In the genomic region with DNA sequence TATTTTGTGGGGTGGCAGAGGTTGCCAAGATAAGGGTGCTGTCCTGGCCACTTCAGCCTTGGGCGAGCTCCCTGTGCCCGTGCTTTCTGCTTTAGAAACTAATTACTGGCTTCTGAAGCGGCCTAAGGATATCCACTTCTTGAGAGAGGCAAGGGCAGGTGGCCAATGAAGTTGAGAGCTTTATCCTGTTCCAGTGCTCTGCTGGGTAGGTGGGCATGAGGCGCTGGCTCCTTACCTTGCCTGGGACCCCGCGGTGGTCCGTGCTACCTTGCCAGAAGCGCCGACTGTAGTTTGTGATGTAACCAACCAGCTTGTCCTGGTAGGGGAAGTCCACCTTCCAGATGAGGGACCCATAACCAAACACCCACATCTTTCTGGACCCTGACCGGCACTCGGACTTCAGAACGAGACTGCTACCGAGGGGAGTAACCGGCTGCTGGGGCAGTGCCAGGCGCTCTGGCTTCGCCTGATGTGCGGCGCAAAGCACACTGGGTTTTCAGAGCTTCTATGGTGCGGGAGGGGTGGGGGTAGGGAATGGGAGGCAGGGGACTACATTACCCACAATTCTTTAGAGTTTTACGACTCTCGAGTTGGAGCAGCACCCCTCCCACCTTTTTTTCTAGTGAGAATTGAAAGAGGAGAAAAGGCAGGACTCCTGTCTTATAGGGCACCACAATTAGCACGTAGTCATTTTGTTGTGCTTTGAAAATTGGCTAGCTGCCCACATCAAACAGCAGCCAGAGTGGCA, we compare ENCODE assay signal across 8 mouse cellular contexts. TPM values are rescaled to one million over a fixed set of nuclear protein-coding genes. Genes with fewer than 3 reads are reported as not detected.
DNase-seq lines count a peak whose midpoint lies in the region; ATAC-seq lines count a peak whose summit lies in the region.

Gene Chac2 (minus strand): TSS at position 474 of the 748 bp plus-strand sequence.

- H3K4me3 ChIP-seq in hindbrain, embryonic 15.5 days, result peak within 1 kb of the TSS; percentile 59

- peak within 1 kb of the TSS; percentile 70 for H3K4me2 ChIP-seq in hindbrain, embryonic 15.5 days

- peaks cover 16% of the 10 kb centered on the region for H3K4me1 ChIP-seq in hindbrain, embryonic 15.5 days (replicated peaks)

- H3K9me3 ChIP-seq in hindbrain, embryonic 15.5 days, result no peaks in the 10 kb centered on the region

- H3K9ac ChIP-seq in hindbrain, embryonic 15.5 days, result peak within 1 kb of the TSS; percentile 61

- peak; percentile 84 for DNase-seq in T-cell, adult 2 months (ENCODE audit: low spot score)
- peak; percentile 80 to 83 for DNase-seq in cerebellum, postnatal 36 days
- DNase-seq in frontal cortex, postnatal 36 days (ENCODE audit: low spot score in 2 of 2), result peak; percentile 87 to 88
- peak; percentile 76 for DNase-seq in left cerebral cortex, adult 11 months (ENCODE audit: low spot score)
- peak; percentile 87 to 90 for DNase-seq in lung, postnatal 4 days
- DNase-seq in retina, postnatal 7 days (ENCODE audit: low read depth, low spot score), result peak; percentile 72
- peak; percentile 67 for DNase-seq in urinary bladder, adult 2 months (ENCODE audit: low spot score)

- ATAC-seq in hindbrain, embryonic 15.5 days (ENCODE audit: low FRiP score, low read depth), result peak; percentile 99

- no peaks in the 10 kb centered on the region for H3K27me3 ChIP-seq in hindbrain, embryonic 15.5 days

- H3K36me3 ChIP-seq in hindbrain, embryonic 15.5 days, result peaks cover 3% of the 10 kb centered on the region; the same call in 1 of the 2 replicates

- WGBS in hindbrain, embryonic 15.5 days, result under 1% methylated on average over 22 of the region's 22 CpGs

- H3K27ac ChIP-seq in hindbrain, embryonic 15.5 days (replicated peaks), result peak within 1 kb of the TSS; percentile 78

RNA-seq across cellular contexts. Expression of gene Chac2, which starts in this region (rescaled TPM):
- 28.9 and 32.7 TPM in 2 replicates for polyA plus RNA-seq in hindbrain, embryonic 15.5 days (2015; fragmentation: Nextera tagmentation; extraction: Ambion mirVana)
- 5.5 and 7.5 TPM in 2 replicates for polyA plus RNA-seq in urinary bladder, adult 2 months (2012; rRNA removed)

Comparison
In these comparisons a context has a peak if more than half of its experiments do, and no peak if none do; other contexts are left out.
1. Peak in every context shown above with its lines: DNase-seq, ATAC-seq, H3K4me3 ChIP-seq and H3K27ac ChIP-seq.